Mouse (Mus musculus) cerebellum, adult 18-20 months (tissue): Measurements from ENCODE around the gene Sgo2b.
"Not testable (repeated sequence)": the region's sequence is repeated elsewhere in the genome, so short reads cannot be mapped to it uniquely, and the experiment has no call there.

Experiments
- DNase-seq, 2 experiments: peaks; one replicate each; pipeline ENCODE4 v3.0.0; 2021

The Sgo2b gene

DNA sequence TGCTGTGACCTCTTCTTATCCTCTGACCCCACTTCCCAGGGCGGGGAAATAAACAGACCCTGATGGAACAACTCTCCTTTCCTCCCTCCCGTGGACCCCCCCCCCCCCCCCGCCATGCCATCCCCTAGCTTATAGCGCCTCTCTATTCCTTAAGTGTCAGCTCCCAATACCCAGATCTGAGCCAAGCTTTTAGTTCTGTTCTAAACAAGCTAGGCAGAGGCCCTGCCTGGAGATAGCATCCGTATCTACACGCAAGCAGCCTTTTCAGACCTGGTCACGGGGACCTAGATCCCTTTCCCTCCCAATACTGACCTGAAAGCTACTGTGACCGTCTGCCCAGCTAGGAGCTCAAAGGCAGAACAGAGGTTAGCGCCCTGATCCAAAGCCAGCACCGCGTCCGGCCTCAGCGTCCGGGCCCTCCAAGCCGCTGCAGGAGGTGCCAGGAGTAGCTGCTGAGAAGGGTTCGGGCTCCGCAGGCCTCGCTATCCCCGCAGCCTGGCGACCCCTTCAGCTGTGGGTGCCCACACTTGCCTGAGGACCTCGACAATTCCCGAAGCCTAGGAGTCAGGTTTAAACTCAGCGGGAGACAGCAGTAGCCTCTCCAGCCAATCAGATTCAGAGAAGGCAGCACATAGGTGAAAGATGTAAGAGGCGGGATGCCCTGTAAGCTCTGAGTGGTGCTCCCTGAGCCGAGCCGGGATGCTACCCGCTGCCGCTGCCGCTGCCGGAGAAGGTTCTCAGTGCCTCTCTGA is at the start of gene Sgo2b:
Sgo2b (minus strand) TSS at position 623 of the 752 bp plus-strand sequence.
- DNase-seq: peak; percentile 6 to 17

DNA sequence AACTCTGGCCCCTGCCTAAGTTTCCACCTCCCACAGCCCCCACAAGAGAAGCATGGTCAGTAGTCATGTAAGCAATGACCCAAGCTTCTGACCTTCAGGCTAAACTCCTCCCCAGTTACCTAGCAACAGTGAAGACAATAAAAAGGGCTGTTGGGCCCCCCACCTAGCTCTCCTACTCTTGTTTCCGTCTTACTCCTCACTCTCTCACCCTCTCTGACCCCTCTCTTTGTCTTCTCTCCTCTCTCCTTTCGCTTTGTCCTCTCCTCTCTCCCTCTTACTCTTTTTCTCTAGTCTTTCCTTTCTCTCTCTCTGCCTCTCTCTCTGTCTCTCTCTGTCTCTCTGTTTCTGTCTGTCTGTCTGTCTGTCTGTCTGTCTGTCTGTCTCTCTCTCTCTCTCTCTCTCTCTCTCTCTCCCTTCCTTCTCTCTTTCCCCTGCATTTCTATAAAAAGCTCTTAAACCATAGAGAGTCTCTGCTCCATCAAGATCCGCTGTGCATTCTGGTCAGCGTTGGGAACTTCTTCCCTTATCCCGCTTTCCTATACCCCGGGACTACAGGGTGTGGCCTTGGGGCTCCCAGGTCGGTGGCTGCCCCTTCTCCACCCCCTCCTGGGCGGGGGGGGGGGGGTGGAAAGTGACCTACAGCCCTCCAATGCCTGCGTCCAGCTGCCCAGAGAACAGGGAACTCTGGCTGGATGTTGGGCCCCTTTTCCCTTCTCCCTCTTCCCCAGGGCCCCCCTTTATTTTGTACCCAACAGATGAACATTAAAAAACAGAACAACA is 18.8 kb upstream of the Sgo2b start:
- DNase-seq: not testable (repeated sequence)

DNA sequence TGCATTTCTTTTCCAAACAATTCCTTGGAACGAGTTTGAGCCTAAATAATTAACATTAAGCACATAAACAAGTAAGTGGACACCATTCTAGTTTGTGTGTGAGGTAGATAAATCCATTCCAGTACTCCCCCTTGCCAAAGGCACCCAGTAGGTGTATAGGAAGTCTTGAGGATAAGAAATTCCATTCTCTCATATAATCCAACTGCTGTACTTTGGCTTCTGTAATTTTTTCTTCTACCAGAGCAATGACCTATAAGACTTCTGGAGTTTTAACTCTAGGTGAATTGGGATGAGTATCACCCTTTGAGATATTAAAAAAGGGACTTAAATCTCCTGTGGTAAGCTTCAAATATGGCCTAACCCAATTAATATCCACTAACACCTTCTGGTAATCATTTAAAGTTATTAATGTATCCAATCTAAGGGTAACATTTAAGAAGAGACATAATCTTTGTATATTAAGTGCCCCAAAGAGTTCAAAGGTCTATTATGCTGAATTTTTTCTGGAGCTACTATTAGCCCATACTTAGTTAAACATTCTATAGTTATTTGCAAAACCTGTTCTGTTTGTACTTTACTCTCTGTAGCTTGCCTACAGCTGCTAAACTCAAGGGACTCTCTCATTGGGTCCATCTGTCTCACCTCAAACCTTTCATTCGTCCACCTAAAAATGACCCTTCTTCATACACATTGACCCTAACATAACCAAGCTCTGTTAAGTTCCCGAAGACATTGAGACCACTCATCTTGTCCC is 9.2 kb upstream of the Sgo2b start:
- no peak for DNase-seq

DNA sequence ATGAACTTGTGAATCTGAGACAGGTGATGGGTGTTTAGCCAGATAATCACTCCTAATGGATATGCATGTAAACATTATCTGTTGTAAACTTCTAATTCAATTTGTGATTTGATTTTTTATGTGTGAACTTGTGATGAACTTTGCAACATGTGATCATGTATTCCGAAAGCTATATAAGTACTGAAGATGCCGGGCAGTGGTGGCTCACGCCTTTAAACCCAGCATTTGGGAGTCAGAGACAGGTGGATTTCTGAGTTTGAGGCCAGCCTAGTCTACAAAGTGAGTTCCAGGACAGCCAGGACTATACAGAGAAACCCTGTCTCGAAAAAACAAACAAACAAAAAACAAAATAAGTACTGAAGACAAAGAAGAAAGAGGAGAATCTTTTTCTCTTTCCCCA is 1.8 kb upstream of the Sgo2b start:
- not testable (repeated sequence) for DNase-seq

DNA sequence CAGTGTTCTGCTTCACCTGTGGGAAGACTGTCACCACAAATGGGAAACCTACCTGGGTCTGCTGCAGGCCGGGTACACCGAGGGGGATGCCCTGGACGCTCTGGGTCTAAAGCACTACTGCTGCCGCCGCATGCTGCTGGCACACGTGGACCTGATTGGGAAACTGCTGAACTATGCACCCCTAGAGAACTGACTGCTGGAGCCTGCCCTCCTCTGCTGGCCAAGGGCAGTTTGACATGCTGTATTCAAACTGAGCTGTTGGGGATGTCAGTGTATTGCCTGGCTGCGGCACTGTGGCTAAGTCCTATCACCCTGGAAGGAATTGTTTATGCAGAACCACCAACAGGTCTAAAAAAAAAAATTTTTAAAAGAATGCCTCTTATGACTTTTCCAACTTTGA is 18.9 kb downstream of the Sgo2b start:
- no peak for DNase-seq

DNA sequence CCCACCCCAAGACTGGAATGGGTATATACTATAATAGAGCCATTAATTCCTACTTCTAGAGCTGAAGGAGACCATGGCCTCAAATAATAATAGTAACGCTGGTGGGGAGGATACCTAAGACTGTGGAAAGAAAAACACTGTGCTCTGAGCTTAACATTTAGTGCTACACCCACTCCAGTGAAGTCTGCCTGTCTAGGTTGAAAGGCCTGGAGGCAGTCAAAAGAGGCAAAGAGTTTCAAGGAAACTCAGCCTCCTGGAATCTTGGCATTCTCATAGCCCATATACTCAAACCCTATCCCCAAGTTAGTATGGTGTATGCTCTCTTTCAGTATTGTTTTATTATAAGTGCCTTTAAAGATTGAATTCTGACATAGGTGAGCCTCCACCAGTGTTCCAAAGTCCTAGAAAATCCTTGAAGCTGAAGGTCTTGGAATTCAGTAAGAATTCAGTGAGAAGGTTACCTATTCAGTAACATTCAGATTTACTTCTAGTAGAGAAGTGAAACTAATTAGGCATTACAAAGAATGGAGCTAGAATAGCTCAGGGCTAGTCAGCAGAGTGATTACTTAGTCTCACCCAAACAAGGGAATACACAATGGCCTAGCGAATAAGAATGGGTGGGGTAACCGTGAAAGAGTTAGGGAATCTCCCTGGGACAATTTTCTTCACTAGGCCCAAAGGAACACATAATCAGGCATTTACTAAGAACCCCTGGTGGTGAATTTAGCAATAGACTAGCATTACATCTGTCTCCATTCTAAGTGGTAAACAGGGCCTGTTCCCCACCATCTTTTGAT is 22.5 kb downstream of the Sgo2b start:
- DNase-seq: no peak

DNA sequence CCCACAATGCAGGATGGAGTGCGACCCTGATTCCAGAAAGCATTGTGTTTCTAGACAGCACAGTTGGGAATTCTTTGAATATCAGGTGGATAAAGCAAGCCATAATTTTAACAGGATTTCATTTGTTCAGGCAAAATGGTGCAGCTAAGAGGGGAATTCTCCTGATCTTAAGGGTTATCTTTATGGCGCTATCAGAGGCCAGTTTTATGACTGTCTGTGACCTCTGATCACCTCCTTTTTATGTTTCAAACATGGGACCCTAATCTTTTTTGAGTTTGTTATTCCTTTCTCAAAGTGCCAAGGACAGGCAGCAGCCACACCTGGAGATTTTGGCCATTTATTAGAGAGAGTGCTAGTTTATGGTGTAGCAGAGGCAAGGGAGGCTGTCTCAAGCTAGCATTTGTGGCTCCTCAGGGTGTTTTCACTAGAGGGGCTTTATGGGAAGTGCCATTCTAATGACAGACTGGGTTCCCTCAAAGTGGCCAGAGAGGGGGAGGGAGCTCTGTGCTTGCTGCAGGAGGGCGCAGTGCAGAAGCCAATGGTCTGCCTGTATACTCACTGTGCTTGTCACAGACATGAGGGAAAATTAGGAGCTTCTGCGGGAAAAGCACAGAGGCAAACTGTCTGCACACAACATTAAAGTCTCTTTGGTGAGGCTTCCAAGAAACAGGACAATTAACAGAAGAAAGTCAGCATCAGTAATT is 30.6 kb downstream of the Sgo2b start:
- no peak for DNase-seq

DNA sequence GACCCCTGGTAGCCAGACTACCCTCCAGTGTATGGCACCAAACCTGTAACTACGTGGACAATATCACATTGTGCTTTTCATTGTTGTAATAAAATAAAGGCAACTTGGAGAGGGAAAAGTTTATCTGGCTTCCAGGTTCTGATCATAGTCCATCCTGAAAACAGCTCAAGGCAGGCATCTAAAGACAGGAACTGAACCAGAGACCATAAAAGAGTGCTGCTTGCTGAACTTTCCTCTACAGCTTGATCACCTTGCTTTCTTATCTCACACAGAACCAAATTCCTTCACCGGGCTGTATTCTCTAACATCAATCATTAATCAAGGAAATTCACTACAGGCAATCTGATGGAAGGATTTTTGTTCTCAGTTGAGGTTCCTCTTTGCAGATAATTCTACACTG is 57.0 kb downstream of the Sgo2b start:
- DNase-seq: no peak

DNA sequence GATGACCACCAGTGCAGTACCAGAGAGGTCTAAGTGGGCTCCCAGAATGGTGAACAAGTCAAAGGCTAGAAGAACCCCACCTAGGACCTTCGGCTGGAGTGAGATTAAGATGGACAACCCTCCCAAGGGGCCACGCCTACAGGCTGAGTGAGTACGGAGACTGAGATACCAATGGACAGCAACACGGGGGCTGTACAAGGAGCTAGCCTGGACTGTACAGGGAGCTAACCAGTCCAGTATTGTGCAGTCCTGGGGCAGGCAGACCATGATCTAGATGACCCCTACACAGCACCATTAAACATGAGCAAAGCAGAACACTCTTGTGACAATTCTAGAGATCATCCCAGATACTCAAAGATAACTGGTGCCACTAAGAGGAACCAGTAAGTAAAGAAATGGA is 73.7 kb downstream of the Sgo2b start:
- DNase-seq: no peak

DNA sequence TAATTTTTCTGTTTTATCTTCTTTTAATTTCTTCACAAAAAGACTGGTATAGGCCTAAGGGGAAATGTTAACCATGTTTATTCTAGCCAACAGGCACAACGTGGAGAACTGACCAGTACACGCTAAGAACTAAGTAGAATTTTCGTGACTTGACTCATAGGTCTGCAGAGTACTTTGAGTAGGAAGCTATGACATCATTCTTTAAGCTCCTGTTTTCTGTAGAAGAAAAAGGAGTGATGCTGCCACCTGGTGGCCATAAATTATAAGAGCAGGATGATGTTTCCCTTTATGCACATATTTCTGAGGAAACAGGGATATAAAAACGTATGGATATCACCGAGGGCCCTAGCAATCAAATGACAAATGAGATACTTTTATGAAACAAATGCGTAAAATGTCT is 74.7 kb downstream of the Sgo2b start:
- peak; percentile 54 to 59 for DNase-seq

DNA sequence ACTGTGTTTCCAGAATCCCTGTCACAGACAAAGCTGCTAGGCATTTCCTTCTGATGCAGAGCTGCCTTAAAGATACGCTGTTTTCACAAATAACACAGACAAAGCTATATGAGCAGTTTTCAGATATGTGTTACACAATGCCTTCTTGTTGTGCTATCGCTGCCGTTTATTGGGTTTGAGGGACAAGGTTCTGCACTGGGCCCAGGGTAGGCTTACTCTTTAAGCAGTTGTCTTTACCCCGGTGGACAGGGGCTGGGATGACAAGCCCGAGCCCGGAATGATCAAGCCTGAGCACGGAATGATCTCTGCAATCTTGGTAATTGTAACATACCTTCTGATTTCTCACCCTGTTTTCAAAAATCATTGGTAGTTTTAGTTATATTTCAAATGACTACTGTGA is 75.1 kb downstream of the Sgo2b start:
- no peak for DNase-seq
